8 mouse cellular contexts compared by ENCODE assay signal in the genomic region with DNA sequence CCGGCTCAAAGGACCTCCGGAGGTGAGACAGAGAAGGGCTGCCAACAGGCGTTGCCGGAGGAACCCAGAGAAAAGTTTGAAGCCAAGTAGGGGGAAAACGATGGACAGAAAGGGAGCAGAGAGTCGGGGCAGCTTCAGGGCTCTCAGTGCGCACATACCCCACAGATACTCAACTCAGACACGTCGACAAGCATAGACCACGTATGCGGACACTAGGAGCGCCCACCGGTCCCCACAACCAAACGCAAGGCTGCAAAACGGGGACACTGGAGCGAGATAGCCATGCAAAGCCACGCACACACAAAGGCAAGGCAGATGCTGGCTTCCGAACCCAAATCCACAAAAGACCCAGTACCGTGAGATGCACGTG. TPM values are rescaled to one million over a fixed set of nuclear protein-coding genes. Genes with fewer than 3 reads are reported as not detected.
A peak's percentile ranks its signal among the peaks of the same experiment; 100 is the strongest.
DNase-seq lines count a peak whose midpoint lies in the region; ATAC-seq and TF ChIP-seq lines count a peak whose summit lies in the region.

No protein-coding gene starts in this region.

- no peaks in the 10 kb centered on the region for H3K36me3 ChIP-seq in lung, embryonic 15.5 days
- no peaks in the 10 kb centered on the region for H3K36me3 ChIP-seq in limb, embryonic 11.5 days (ENCODE audit: control insufficient read depth, insufficient read depth, low read length)
- no peaks in the 10 kb centered on the region for H3K36me3 ChIP-seq in neural tube, embryonic 14.5 days (ENCODE audit: control insufficient read depth, insufficient read depth, low read length)

- peak overlapping the region; percentile 92 for H3K4me2 ChIP-seq in lung, embryonic 15.5 days
- peak overlapping the region; percentile 59 for H3K4me2 ChIP-seq in limb, embryonic 11.5 days (ENCODE audit: low read depth, severe bottlenecking)
- H3K4me2 ChIP-seq in neural tube, embryonic 14.5 days (ENCODE audit: low read depth, low read length) = peak overlapping the region; percentile 89

- H3K27ac ChIP-seq in lung, embryonic 15.5 days = peak overlapping the region; percentile 87
- H3K27ac ChIP-seq in embryonic fibroblast, embryonic 13.5 days (ENCODE audit: insufficient read depth, low read length) = peak overlapping the region; percentile 94
- peak overlapping the region; percentile 88 for H3K27ac ChIP-seq in limb, embryonic 11.5 days (replicated peaks; ENCODE audit: low read depth, low read length)
- H3K27ac ChIP-seq in neural tube, embryonic 14.5 days (ENCODE audit: low read depth, low read length) = peak overlapping the region; percentile 80

- H3K9ac ChIP-seq in lung, embryonic 15.5 days = peak overlapping the region; percentile 74
- peak overlapping the region; percentile 63 for H3K9ac ChIP-seq in limb, embryonic 11.5 days (ENCODE audit: low read length)
- H3K9ac ChIP-seq in neural tube, embryonic 14.5 days (replicated peaks; ENCODE audit: low read depth, low read length) = peak overlapping the region; percentile 80

- 0% methylated on average over 20 of the region's 20 CpGs for WGBS in lung, embryonic 15.5 days
- 0% methylated on average over 20 of the region's 20 CpGs for WGBS in limb, embryonic 11.5 days
- under 1% methylated on average over 20 of the region's 20 CpGs for WGBS in neural tube, embryonic 14.5 days

- TF ChIP-seq CTCF in embryonic fibroblast, embryonic 13.5 days (IDR thresholded peaks at IDR 0.05; ENCODE audit: borderline replicate concordance, insufficient read depth, low read length) = no peak

- peak; percentile 28; the same call in 1 of the 2 replicates for ATAC-seq in lung, embryonic 15.5 days (ENCODE audit: borderline replicate concordance, extremely low read depth, low FRiP score, low TSS enrichment)
- peak; percentile 18 for ATAC-seq in limb, embryonic 11.5 days (ENCODE audit: insufficient number of reproducible peaks, low FRiP score, low TSS enrichment, low read depth)
- ATAC-seq in neural tube, embryonic 14.5 days (ENCODE audit: low read depth) = peak; percentile 35; the same call in 1 of the 2 replicates

- H3K9me3 ChIP-seq in lung, embryonic 15.5 days = no peaks in the 10 kb centered on the region
- H3K9me3 ChIP-seq in limb, embryonic 11.5 days (ENCODE audit: control insufficient read depth, low read length) = no peaks in the 10 kb centered on the region
- H3K9me3 ChIP-seq in neural tube, embryonic 14.5 days (ENCODE audit: control insufficient read depth, low read length) = no peaks in the 10 kb centered on the region

- peak overlapping the region; percentile 68 for H3K4me3 ChIP-seq in lung, embryonic 15.5 days
- peak overlapping the region; percentile 94 for H3K4me3 ChIP-seq in embryonic fibroblast, embryonic 13.5 days (ENCODE audit: insufficient read depth, low read length)
- H3K4me3 ChIP-seq in limb, embryonic 11.5 days (ENCODE audit: low read depth, low read length) = peak overlapping the region; percentile 78
- H3K4me3 ChIP-seq in neural tube, embryonic 14.5 days (ENCODE audit: low read depth, low read length) = peak overlapping the region; percentile 80

- no peak for DNase-seq in lung, adult 18-20 months
- DNase-seq in limb, embryonic 11.5 days (ENCODE audit: low spot score) = no peak
- DNase-seq in gastrocnemius, postnatal 36 days = no peak
- no peak for DNase-seq in thymus, postnatal 0 days (ENCODE audit: low spot score)
- DNase-seq in layer of hippocampus, adult 8-10 months (ENCODE audit: low spot score in 2 of 2) = no peak

- intact Hi-C loops in gastrocnemius, postnatal 36 days (cut with DNase I) = no loop called here

- peaks cover 24% of the 10 kb centered on the region for H3K4me1 ChIP-seq in lung, embryonic 15.5 days
- H3K4me1 ChIP-seq in embryonic fibroblast, embryonic 13.5 days (ENCODE audit: control insufficient read depth, insufficient read depth, low read length) = peaks cover 11% of the 10 kb centered on the region
- H3K4me1 ChIP-seq in limb, embryonic 11.5 days (ENCODE audit: control insufficient read depth, insufficient read depth, low read length) = peaks cover 23% of the 10 kb centered on the region
- peaks cover 13% of the 10 kb centered on the region; the same call in 1 of the 2 replicates for H3K4me1 ChIP-seq in neural tube, embryonic 14.5 days (ENCODE audit: control insufficient read depth, insufficient read depth, low read length)

- H3K27me3 ChIP-seq in lung, embryonic 15.5 days = no peaks in the 10 kb centered on the region
- no peaks in the 10 kb centered on the region for H3K27me3 ChIP-seq in limb, embryonic 11.5 days (ENCODE audit: control insufficient read depth, insufficient read depth, low read length)
- no peaks in the 10 kb centered on the region for H3K27me3 ChIP-seq in neural tube, embryonic 14.5 days (ENCODE audit: control insufficient read depth, insufficient read depth, low read length)

- peak; percentile 50 for TF ChIP-seq POLR2A in embryonic fibroblast, embryonic 13.5 days (IDR thresholded peaks at IDR 0.05; ENCODE audit: low read depth, low read length)

RNA-seq across cellular contexts. Expression of a gene that starts 0.5 kb away (rescaled TPM):
- 9.0 and 9.1 TPM in 2 replicates for polyA plus RNA-seq in lung, embryonic 15.5 days (2015; fragmentation: Nextera tagmentation; extraction: Ambion mirVana)
- 63.1 and 77.5 TPM in 2 replicates for polyA plus RNA-seq in embryonic fibroblast, embryonic 13.5 days (2011; ENCODE audit: insufficient read length, low read depth, missing spikeins)
- polyA plus RNA-seq in limb, embryonic 11.5 days (2014; fragmentation: Nextera tagmentation; extraction: Ambion mirVana) = 15.2 and 16.0 TPM in 2 replicates
- polyA plus RNA-seq in neural tube, embryonic 14.5 days (2014; fragmentation: Nextera tagmentation; extraction: Ambion mirVana) = 8.7 and 9.4 TPM in 2 replicates
- total RNA-seq in gastrocnemius, postnatal 36 days (2021) = 1 to 10 TPM; 1.1 to 1.5 TPM
- polyA plus RNA-seq in thymus, postnatal 0 days (2015; fragmentation: Nextera tagmentation; extraction: Ambion mirVana) = 3.3 and 4.1 TPM in 2 replicates
- total RNA-seq in layer of hippocampus, adult 8-10 months (2022) = 1 to 10 TPM; 1.6 to 2.8 (median 2.3) TPM

RNA-seq across cellular contexts. Expression of a gene that starts 39.6 kb away (rescaled TPM):
- polyA plus RNA-seq in lung, embryonic 15.5 days (2015; fragmentation: Nextera tagmentation; extraction: Ambion mirVana) = 26.0 and 28.3 TPM in 2 replicates
- 26.2 and 40.3 TPM in 2 replicates for polyA plus RNA-seq in embryonic fibroblast, embryonic 13.5 days (2011; ENCODE audit: insufficient read length, low read depth, missing spikeins)
- 24.6 and 26.4 TPM in 2 replicates for polyA plus RNA-seq in limb, embryonic 11.5 days (2014; fragmentation: Nextera tagmentation; extraction: Ambion mirVana)
- polyA plus RNA-seq in neural tube, embryonic 14.5 days (2014; fragmentation: Nextera tagmentation; extraction: Ambion mirVana) = 23.7 and 28.3 TPM in 2 replicates
- total RNA-seq in gastrocnemius, postnatal 36 days (2021) = 1 to 10 TPM; 4.9 to 5.3 TPM
- polyA plus RNA-seq in thymus, postnatal 0 days (2015; fragmentation: Nextera tagmentation; extraction: Ambion mirVana) = 19.5 and 20.0 TPM in 2 replicates
- 10 to 100 TPM; 22.7 to 32.0 (median 24.3) TPM for total RNA-seq in layer of hippocampus, adult 8-10 months (2022)
